Mouse (Mus musculus) testis, postnatal 10 days (tissue): ENCODE data around the gene Eml2.
A peak's percentile ranks its signal among the peaks of the same experiment; 100 is the strongest.
"Not testable (repeated sequence)": the region's sequence is repeated elsewhere in the genome, so short reads cannot be mapped to it uniquely, and the experiment has no call there.

Experiments
- DNase-seq: peaks from one replicate; pipeline ENCODE4 v3.0.0; 2021; ENCODE audit warnings: low spot score

Gene Eml2

DNA sequence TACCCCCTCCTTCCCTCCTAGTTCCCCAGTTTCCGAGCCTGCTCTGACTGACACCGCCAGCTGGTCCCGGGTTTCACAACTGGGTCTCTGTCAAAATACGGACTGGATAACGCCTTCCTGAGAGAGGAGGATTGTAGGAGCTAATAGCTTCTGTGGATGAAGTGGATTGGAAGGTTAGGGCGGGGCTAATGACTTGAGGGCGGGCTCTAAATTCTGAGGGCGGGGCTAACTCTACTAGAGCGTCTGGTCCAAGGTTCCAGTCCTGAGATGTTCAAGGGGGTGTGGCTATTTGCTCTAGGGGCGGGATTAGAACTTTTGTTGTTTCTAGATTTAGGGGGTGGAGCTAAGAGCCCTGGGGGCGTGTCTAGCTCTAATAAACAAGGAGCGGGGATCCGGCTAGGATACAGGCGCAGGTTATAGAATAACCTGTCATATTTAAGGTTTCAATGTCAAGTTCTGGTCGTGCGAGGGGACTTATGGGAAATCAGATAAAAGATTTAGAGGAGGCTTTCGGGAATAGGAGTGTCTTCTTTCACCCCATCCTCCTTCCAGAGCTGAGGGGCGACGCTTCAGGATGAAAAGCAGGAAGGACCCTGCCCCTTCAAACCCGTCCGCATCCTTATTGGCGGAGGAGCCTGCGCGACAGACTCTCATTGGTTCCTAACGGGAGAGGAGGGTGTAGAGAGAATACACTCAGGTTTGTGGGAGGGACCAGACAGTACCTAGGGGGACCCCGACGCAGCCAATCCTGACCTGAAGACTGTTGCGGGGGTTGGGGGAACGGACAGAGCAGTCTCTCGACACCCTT lies at the start of gene Eml2:
TSS of gene Eml2 (plus strand) at position 714 of the 808 bp plus-strand sequence.
- peak; percentile 74 for DNase-seq

DNA sequence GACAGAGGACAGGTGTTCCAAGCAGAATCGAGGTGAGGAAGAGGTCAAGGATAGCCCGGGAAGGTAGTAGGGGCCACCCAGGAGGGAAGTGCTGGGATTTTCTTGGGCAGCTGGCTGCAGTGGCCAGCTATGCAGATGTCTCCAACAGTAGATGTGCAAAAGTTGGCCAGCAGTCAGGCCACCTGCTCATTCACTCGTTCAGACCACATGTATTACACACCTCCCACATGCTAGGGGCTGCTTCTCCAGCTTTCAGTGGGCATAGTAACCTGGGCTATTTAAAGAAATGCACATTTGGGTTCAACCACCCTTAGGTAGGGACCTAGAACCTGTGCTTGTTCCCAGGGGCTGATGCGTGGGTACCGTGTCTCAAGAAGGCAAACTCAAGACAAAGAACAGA lies 48.5 kb upstream of the Eml2 start:
- DNase-seq: no peak

DNA sequence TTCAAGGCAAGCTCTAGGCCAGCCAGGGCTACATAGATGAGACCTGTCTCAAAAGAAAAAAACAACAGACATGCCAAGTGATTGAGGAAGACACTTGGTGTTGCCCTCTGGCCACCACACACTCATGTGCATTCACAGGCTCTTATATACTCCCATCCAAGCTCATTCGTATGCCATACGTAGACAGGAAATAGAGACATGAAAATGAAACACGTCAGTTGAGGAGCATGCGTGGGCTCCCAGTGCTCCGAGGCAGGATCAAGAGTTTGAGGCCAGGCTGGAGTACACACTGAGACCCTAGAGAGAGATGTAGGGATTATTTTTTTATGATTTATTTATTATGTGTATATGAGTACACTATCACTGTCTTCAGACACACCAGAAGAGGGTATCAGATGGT lies 46.8 kb upstream of the Eml2 start:
- DNase-seq: no peak

DNA sequence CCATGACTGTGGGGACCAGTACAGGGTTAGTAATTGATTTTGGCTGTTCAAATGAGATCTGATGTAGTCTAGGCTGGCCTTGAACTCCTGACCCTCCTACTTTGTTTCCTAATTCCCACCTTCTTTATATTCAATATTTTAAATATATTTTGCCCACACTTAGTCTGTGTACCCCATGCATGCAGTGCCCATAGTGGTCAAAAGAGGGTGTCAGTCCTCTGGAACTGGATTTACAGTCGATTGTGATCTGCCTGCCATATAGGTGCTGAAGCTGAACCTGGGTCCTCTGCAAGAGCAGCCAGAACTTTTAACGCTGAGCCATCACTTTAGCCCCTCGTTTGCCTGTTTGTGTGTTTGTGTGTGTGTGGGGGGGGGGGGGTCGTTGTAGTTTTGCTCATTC lies 45.6 kb upstream of the Eml2 start:
- DNase-seq: no peak

DNA sequence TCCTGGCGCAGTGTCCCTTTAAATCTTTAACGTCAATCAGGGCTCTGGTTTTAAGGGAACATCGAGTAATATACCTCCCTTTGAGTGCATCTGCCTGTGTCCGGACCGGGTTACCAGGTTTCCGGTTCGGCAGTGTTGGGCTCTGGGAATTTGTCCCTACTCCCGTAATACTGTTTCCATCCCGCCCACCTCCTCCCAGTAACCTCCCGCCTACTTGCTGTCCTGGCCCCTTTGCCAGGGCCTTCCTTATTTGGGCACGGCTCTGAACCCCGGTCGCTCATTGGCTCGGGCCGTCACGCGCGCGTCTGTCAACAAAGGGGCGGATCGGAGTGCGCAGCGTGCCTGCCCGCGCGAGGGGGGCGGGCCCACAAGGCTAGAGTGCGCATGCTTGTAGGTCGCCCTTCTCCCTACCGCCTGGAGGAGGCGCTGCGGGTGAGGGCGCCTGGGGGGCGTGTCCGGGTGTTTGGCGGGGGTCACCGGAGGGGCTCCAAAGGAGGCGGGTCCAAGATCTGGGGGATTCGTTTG lies 44.8 kb upstream of the Eml2 start:
- peak; percentile 97 for DNase-seq

DNA sequence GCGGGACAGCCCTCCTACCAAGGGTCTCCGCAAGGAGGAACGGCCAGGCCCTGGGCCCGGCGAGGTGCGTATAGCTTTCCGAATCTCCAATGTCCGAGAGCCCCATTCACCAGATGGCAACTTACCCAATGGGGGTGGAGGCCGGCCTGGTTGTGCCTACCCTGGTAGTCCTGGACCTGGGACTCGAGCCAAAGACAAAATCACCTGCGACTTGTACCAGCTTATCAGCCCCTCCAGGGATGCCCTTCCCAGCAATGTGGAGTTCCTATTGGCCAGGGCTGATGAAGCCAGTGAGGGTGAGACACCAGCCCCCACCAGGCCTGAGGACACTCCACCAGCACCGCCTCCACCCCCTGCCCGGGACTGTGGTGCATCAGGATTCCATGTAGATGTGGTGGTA lies 40.1 kb upstream of the Eml2 start:
- DNase-seq: no peak

DNA sequence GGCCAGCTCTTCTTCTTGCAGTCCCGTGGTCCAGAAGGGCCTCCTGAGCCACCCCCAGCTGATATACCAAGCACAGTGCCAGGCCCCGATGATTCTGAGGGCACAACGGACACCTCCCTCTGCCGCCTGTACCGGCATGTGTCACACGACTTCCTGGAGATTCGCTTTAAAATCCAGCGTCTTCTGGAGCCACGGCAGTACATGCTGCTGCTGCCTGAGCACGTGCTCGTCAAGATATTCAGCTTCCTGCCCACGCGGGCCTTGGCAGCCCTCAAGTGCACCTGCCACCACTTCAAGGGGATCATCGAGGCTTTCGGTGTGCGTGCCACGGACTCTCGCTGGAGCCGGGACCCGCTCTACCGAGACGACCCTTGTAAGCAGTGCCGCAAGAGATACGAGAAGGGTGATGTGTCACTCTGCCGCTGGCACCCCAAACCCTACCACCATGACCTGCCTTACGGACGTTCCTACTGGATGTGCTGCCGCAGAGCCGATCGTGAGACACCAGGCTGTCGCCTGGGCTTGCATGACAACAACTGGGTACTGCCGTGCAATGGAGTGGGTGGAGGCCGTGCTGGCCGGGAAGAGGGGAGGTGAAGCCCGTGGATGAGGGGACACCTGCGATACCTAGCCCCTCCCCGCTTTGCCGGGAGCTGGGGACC lies 39.4 kb upstream of the Eml2 start:
- DNase-seq: no peak

DNA sequence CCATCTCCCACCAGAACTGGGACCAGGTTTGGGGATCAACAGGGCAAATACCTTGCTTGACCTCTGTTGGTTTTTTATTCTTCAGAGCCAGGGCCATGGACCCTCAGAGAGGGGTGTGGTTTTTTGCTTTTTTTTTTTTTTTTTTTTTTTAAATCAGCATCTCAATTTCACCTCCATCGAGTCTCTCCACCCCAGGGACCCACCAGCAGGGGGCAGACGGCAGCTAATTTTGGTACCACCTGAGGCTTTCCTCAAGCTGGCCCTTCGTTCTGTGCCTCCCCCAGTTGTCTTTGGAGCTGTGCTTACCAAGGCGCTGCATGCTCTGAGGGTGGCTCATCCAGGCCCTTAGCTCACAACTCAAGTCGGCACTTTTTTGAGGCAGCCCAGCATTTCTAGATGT lies 38.8 kb upstream of the Eml2 start:
- peak; percentile 84 for DNase-seq

DNA sequence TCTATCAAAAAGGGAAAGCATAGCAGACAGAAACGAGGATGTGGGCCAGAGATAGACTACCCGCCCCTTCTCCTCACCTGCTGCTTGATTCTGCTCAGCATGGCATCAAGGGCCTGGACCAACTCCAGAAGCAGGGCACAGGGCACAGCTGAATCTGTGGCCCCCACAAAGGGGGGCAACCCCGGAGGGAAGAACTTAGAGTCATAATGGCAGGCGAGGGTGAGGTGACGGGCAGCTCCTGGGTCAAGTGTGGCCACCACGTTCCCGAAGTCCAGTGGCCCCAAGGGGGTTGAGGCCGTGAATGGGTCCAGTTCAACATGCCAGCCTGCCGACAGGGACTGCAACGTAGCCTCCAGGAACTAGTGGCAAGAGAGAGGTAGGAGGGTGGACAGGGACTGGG lies 29.4 kb upstream of the Eml2 start:
- DNase-seq: no peak

DNA sequence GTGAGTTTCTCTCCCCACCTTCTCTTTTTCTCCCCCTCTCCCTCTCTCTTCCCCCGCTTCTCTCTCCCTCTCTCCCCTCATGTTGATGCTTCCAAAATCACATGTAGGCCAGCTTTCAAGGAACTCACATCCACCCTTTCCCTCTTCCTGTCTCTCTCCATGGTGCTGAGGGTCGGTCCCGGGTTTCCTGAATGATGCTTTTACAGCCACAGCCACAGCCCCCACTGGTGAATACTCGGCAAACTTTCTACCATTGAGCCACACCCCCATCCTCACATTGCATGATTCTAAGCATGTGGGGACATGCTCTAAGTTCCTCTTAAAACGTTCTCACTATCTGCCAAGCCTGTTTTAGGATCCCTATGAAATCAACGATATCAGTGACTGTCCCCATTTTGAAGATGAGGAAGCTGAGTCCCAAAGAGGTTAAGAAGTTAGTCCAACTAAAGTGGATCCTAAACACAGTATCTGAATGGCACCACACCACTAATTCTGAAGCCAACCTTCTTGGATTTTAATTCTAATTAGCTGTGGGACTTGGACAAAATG lies 28.6 kb upstream of the Eml2 start:
- no peak for DNase-seq

DNA sequence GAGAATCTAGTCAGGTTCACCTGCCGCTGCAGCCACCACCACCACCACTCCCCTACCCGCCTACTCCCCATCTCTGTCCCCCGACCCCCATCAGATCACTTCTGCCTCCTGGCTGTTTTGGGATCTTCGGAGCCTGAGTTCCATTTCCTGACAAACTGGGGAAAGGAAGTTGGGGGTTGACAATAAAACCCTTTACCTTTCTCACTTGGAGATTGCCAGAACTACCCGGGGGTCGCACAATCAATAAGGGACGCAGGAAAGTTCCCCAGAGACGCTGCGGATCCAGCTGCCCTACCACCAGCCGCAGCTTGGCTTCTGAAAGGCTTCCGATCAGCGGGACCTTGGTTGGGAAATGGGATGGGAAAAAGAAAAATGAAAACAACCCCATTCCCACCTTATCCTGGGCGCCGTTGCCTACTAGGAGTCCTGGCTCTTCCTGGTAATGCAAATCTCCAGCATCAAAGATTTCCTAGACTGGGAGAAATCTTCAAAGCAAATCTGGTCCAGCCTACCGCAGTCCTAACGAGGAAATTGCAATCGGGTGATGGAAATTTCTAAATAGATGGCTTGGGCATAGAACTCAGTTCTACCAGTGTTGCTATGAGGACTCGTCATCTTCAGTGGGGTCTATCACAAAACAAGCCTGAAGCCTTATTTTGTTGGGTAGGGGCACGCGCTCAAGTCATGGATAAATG lies 27.9 kb upstream of the Eml2 start:
- no peak for DNase-seq

DNA sequence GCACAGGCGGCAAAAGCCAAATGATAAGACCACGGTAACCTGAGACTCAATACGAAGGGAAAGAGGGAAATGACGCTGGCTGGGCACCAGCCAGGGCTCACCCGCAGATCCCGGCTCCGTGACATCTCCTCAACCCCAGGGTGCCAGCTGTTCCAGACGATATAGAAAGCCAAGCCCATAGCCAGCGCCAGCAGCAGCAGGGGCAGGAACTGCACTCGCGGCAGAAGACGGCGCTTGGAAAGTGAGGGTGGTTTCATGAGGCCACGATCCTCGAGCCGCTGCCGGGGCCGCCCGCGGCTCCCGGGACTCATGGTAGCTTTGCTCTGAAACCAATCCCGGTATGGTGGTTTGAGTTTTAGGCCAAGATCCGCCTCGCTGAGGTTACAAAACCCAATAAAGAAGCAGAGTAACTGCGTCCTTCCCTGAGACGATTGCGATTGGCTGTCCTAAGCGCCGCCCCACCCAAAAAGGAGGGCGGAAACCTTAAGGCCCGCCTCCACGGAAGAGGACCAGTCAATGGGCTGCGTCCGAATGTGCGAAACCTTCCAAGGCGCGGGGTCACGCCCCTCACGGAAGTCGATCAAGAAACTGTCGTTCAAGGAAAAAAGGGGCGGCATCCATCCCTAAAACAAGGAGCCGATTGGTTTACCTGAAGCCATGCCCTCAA lies 27.2 kb upstream of the Eml2 start, which contains the start of gene Qpctl:
TSS of gene Qpctl (minus strand) at position 417 of the 667 bp plus-strand sequence.
- DNase-seq: peak; percentile 97

DNA sequence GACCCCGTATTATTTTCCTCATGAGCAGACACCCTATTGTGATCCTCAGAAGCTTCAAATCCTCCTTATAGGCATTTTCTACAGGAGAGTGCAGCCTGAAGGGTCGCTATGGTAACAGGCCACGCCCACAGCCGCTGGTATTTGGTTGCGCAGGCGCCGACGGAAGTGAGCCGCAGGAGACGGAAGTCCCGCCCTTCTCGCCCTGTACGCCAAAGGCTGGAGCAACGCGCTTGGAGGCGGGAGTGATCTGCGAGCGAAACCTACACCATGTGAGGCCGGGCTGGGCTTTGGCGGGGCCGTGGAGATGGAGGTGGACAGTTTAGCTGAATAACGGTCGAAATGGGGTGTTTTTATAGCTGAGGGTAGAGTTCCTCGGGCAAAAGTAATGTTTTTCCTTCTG lies 26.6 kb upstream of the Eml2 start, which contains the start of gene Snrpd2:
TSS of gene Snrpd2 (plus strand) at position 97 of the 400 bp plus-strand sequence.
- DNase-seq: peak; percentile 99

DNA sequence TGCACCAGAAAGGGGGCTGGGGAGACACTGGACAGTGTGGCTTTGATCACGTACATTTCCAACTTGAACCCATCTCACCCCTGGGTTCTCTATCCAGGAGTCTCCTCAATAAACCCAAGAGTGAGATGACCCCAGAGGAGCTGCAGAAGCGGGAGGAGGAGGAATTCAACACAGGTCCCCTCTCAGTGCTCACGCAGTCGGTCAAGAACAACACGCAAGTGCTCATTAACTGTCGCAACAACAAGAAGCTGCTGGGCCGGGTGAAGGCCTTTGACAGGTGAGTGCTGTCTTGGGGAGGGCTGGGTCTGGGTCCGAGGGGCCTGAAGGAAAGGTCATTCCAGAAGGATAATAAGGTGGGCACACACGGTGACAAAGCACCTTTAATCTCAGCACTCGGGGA lies 25.1 kb upstream of the Eml2 start:
- DNase-seq: not testable (repeated sequence)

DNA sequence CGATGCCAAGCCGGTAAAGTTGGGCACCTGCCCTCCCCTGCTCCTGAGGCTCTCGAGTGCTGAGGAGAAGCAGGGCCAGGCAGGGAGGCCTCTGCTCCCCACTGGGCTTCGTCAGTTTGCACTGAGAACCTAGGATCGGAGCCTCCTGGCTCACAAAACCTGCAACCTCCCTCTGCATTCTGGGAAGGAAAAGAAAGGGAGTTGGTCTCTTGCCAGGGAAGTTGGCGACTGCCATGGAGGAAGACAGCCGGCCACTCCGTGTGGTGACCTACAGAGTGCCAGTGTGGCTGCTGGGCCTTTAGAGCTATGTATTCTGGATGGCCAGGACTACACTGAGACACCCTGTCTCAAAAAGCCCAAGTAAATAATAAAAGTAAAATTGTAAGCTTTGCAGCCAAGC lies 21.4 kb upstream of the Eml2 start:
- no peak for DNase-seq

DNA sequence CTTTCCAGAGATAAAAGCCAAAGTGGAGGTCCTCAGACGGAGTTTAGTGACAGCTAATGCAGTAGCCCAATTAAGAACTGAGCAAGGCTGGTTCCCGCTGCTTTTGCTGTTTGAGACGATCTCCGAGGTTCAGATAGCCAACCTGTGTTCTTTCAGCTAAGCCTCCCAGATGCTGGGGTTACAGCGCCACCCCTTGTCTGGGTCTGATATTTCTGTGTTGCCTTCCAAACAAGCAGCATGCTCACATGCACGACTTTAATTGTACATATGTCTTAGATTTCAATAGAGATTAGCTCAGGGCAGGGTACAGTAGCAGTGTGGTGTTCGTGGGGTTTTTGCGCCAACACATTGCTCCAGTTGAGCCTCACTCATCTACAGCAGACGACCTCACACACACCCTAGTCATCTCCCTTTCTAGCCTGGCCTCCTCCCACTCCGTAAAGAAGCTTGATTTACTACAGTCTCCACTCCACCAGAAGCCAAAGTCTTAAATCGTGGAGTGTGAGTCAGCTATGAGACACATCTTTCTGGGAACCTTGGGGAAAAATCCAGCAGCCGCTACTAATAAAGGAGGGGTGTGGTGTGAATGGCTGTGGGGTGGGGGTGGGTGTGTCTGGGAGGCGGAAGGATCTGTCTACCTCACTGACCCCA lies 20.3 kb upstream of the Eml2 start:
- DNase-seq: no peak

DNA sequence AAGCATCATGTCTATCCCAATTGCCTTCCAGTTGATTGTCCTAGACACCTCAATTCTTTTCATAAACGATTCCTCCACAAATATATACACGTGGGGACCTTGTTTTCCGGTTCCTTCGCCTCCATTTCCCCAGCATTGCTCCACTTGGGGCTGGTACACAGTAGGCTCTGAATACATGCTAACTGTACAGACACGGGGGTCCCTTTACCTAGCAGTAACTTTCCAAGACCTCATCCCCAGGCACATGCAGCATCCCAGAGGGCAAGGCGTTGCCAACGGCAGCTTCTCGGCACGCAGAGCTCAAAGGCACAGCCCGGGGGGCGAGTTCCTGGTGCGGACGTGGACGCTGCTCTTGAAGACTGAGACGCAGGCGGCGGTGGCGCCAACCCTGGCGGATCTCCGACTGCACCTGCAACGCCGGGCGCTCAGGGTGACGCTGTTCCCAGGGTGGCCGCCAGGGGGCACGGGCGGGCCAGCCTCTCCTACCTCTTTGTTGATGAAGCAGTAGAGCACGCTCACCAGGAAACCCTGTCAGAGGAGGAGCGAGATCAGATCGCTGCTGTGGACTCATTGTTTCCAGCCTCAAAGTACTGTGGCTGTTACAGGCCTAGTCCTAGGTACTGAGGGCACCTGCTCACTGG lies 18.9 kb upstream of the Eml2 start:
- DNase-seq: peak; percentile 95

DNA sequence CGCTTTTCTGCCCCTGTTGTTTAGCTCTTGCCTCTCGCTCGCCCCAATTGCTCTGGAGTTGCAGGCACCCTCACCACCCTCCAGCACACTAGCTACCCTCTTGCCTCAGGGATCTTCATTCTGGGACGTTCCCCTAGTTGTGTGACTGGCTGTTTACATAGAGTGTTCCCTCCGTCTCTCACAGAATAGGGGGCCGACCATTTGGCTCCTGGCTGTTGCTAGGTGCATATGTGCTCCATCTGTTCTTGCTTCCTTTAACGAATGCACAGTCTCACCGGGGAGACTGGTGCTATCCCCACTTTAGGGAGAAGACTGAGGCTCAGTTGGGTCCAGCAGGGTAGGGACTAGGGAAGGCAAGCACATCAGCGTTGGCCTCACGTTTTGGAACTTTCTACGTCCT lies 17.6 kb upstream of the Eml2 start:
- DNase-seq: no peak

DNA sequence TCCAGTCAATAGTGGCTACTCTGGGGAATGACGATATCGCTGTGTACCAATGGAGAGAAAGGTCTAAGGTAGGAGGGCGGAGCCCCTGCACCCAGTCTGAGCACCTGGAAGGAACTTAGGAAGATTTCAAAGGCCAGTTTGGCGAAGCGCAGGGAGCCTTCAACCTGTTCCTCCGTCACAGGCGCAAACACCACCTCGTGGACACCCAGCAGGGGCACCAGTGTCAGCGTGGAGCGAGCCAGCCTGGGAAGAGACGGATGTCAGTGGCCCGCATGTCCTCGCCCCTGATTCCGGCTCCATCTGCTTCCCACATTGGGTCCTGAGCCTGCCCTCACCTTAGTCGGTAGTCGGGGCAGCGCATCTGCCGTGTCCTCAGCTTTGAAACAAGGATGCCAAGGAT lies 16.8 kb upstream of the Eml2 start:
- DNase-seq: no peak

DNA sequence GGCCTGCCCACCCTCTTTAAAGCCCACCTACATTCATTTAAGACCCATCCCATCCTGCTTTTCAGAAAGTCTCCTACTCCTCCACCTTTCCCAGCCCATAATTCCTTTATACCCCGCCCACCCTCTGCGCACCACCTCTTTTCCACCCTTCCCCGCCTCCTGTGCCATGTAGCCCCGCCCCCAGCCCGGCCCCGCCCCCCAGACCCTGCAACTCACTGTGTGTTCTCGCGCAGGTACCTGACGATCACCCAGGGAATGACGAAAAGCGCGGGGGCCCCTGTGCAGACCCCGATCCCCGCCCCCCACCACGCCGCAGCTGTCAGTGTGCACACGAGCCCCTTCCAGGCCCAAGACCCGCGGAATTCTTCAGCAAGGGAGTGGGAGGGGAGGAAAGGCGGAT lies 16.1 kb upstream of the Eml2 start:
- no peak for DNase-seq

DNA sequence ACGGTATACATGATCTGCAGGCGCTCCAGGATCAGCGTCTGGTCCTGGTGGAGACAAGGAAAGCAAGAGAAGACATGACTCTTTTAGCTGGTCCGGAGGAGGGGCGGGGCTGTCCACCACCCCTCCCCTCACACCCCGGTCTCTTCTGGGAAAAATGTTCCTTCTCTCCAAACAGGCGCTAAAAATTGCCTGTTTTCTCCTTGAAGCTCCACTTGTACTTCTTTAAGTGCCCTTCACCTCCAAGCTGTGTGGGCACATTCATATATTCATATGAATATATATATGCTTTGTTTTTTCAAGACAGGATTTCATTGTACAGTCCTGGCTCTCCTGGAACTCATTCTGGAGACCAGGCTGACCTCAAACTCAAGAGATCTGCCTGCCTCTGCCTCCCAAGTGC lies 13.3 kb upstream of the Eml2 start:
- DNase-seq: no peak
